Mouse (Mus musculus): ENCODE data around the gene Ethe1. TPM values are rescaled to one million over a fixed set of nuclear protein-coding genes. Genes with fewer than 3 reads are reported as not detected.

Gene Ethe1
- polyA plus RNA-seq, 1 experiment from 2014 or later: 18.5 TPM

DNA sequence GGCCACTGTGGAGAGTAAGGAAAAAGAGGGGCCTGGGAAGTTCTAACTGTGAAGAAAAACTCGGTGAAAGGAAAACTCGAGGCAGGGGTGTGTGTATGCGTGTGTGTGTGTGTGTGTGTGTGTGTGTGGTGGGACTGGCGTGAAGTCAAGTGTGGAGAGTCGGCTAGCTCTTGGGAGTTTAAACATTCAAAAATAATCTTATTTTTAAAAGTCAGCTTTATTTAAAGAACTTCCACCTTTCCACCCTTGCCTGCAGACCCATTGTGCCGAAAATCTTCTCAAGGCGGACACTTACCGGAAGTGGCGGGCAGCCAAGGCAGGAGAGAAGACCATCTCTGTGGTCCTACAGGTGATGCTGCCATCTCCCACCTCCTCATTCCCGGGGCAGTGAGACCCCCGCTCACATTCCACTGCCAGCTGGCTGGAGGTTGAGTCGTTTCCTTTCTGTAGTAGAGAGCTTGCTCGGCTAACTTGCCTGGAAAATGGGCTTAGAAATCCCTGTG lies 39.8 kb upstream of the Ethe1 start:
- Histone ChIP-seq H3K36me3 (ENCODE audit: control insufficient read depth, insufficient read depth, low read length) (0 out of 2 replicates have a peak, but pooled peaks cover 8% of the 10 kb centered on the region), H3K4me3 (replicated peaks; ENCODE audit: low read depth, low read length) (peak overlapping the region; percentile 85), H3K4me1 (ENCODE audit: control insufficient read depth, insufficient read depth, low read length) (peaks cover 11% of the 10 kb centered on the region; the same call in 1 of the 2 replicates), H3K9me3 (ENCODE audit: control insufficient read depth, low read length) (no peaks in the 10 kb centered on the region), H3K27me3 (ENCODE audit: control insufficient read depth, insufficient read depth, low read length) (no peaks in the 10 kb centered on the region), H3K9ac (replicated peaks; ENCODE audit: low read length) (peak overlapping the region; percentile 73), H3K27ac (replicated peaks; ENCODE audit: low read depth, low read length) (peak overlapping the region; percentile 64), H3K4me2 (ENCODE audit: low read length) (peak overlapping the region; percentile 52)
- 0 out of 2 replicates have a peak, but pooled peaks have one; percentile 2 for ATAC-seq (ENCODE audit: low FRiP score, low TSS enrichment)
- DNase-seq: no peak
- WGBS: 29% methylated on average over 13 of the region's 13 CpGs

GRCm38 (mm10) chr7:24551985-24552759 lies 35.2 kb upstream of the Ethe1 start:
- H3K27me3 ChIP-seq (ENCODE audit: control insufficient read depth, insufficient read depth, low read length): no peaks in the 10 kb centered on the region
- H3K36me3 ChIP-seq (ENCODE audit: control insufficient read depth, insufficient read depth, low read length): peaks cover 19% of the 10 kb centered on the region; the same call in 1 of the 2 replicates
- H3K27ac ChIP-seq (replicated peaks; ENCODE audit: low read depth, low read length): no peak overlapping the region
- no peak for DNase-seq
- peaks cover 6% of the 10 kb centered on the region; the same call in 1 of the 2 replicates for H3K4me1 ChIP-seq (ENCODE audit: control insufficient read depth, insufficient read depth, low read length)
- H3K9ac ChIP-seq (replicated peaks; ENCODE audit: low read length): no peak overlapping the region
- no peak overlapping the region for H3K4me2 ChIP-seq (ENCODE audit: low read length)
- 94% methylated on average over 12 of the region's 12 CpGs for WGBS
- H3K9me3 ChIP-seq (ENCODE audit: control insufficient read depth, low read length): no peaks in the 10 kb centered on the region
- no peak for ATAC-seq (ENCODE audit: low FRiP score, low TSS enrichment)
- H3K4me3 ChIP-seq (replicated peaks; ENCODE audit: low read depth, low read length): no peak overlapping the region

GRCm38 (mm10) chr7:24555786-24556185 lies 31.6 kb upstream of the Ethe1 start:
- WGBS: 93% methylated on average over 10 of the region's 10 CpGs
- Histone ChIP-seq H3K4me2 (ENCODE audit: low read length) (no peak overlapping the region), H3K9ac (replicated peaks; ENCODE audit: low read length) (no peak overlapping the region), H3K4me3 (replicated peaks; ENCODE audit: low read depth, low read length) (no peak overlapping the region), H3K27me3 (ENCODE audit: control insufficient read depth, insufficient read depth, low read length) (no peaks in the 10 kb centered on the region), H3K27ac (replicated peaks; ENCODE audit: low read depth, low read length) (no peak overlapping the region), H3K9me3 (ENCODE audit: control insufficient read depth, low read length) (no peaks in the 10 kb centered on the region), H3K36me3 (ENCODE audit: control insufficient read depth, insufficient read depth, low read length) (peaks cover 28% of the 10 kb centered on the region; the same call in 1 of the 2 replicates), H3K4me1 (ENCODE audit: control insufficient read depth, insufficient read depth, low read length) (no peaks in the 10 kb centered on the region)
- no peak for DNase-seq
- ATAC-seq (ENCODE audit: low FRiP score, low TSS enrichment): no peak

- peaks cover 38% of the 10 kb centered on the region for H3K36me3 ChIP-seq (ENCODE audit: control insufficient read depth, insufficient read depth, low read length)
- H3K9me3 ChIP-seq (ENCODE audit: control insufficient read depth, low read length): no peaks in the 10 kb centered on the region
- H3K4me1 ChIP-seq (ENCODE audit: control insufficient read depth, insufficient read depth, low read length): no peaks in the 10 kb centered on the region
- WGBS: 97% methylated on average over 4 of the region's 4 CpGs
- H3K27ac ChIP-seq (replicated peaks; ENCODE audit: low read depth, low read length): no peak overlapping the region
- H3K4me2 ChIP-seq (ENCODE audit: low read length): no peak overlapping the region
- no peak overlapping the region for H3K9ac ChIP-seq (replicated peaks; ENCODE audit: low read length)
- DNase-seq (no peak), ATAC-seq (ENCODE audit: low FRiP score, low TSS enrichment) (no peak)
- H3K4me3 ChIP-seq (replicated peaks; ENCODE audit: low read depth, low read length): no peak overlapping the region
- no peaks in the 10 kb centered on the region for H3K27me3 ChIP-seq (ENCODE audit: control insufficient read depth, insufficient read depth, low read length)
These were observed 25.9 kb upstream of the Ethe1 start for GRCm38 (mm10) chr7:24561450-24561849.

- 88% methylated on average over 8 of the region's 8 CpGs for WGBS
These were observed 24.0 kb upstream of the Ethe1 start for GRCm38 (mm10) chr7:24563191-24563836.

DNA sequence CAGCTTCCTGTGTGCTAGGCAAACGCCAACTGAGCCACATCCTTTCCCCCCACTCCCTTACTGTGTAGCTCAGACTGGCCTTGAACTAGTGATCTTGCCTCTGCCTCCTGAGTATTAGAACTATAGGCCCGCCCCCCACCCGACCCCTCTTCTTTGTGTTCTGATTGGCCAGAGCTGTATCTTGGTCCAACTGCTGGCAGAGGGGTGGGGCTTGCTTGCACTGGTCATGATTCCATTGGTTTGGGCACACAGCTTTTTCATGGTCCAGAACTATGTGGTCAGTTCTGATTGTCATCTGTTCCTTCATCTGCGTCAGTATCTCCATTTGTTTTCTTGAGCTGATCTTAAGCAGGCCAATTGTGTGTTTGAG lies 23.5 kb upstream of the Ethe1 start:
- no peak overlapping the region for H3K27ac ChIP-seq (replicated peaks; ENCODE audit: low read depth, low read length)
- no peaks in the 10 kb centered on the region for H3K27me3 ChIP-seq (ENCODE audit: control insufficient read depth, insufficient read depth, low read length)
- H3K4me2 ChIP-seq (ENCODE audit: low read length): no peak overlapping the region
- no peaks in the 10 kb centered on the region for H3K4me1 ChIP-seq (ENCODE audit: control insufficient read depth, insufficient read depth, low read length)
- DNase-seq: no peak
- no peaks in the 10 kb centered on the region for H3K9me3 ChIP-seq (ENCODE audit: control insufficient read depth, low read length)
- no peak overlapping the region for H3K9ac ChIP-seq (replicated peaks; ENCODE audit: low read length)
- no peak for ATAC-seq (ENCODE audit: low FRiP score, low TSS enrichment)
- WGBS: 86% methylated on average over 4 of the region's 4 CpGs
- H3K4me3 ChIP-seq (replicated peaks; ENCODE audit: low read depth, low read length): no peak overlapping the region
- peaks cover 59% of the 10 kb centered on the region for H3K36me3 ChIP-seq (ENCODE audit: control insufficient read depth, insufficient read depth, low read length)

More at GRCm38 (mm10) chr7:24563191-24563836, 24.0 kb upstream of the Ethe1 start:
- H3K4me1 ChIP-seq (ENCODE audit: control insufficient read depth, insufficient read depth, low read length): no peaks in the 10 kb centered on the region
- H3K36me3 ChIP-seq (ENCODE audit: control insufficient read depth, insufficient read depth, low read length): peaks cover 54% of the 10 kb centered on the region
- H3K27ac ChIP-seq (replicated peaks; ENCODE audit: low read depth, low read length): no peak overlapping the region
- no peak overlapping the region for H3K9ac ChIP-seq (replicated peaks; ENCODE audit: low read length)
- H3K27me3 ChIP-seq (ENCODE audit: control insufficient read depth, insufficient read depth, low read length): no peaks in the 10 kb centered on the region
- H3K9me3 ChIP-seq (ENCODE audit: control insufficient read depth, low read length): no peaks in the 10 kb centered on the region
- ATAC-seq (ENCODE audit: low FRiP score, low TSS enrichment) (no peak), DNase-seq (no peak)
- H3K4me2 ChIP-seq (ENCODE audit: low read length): no peak overlapping the region
- no peak overlapping the region for H3K4me3 ChIP-seq (replicated peaks; ENCODE audit: low read depth, low read length)

- Histone ChIP-seq H3K4me2 (ENCODE audit: low read length) (no peak overlapping the region), H3K27ac (replicated peaks; ENCODE audit: low read depth, low read length) (no peak overlapping the region), H3K9ac (replicated peaks; ENCODE audit: low read length) (no peak overlapping the region), H3K9me3 (ENCODE audit: control insufficient read depth, low read length) (no peaks in the 10 kb centered on the region), H3K4me1 (ENCODE audit: control insufficient read depth, insufficient read depth, low read length) (no peaks in the 10 kb centered on the region), H3K4me3 (replicated peaks; ENCODE audit: low read depth, low read length) (no peak overlapping the region), H3K36me3 (ENCODE audit: control insufficient read depth, insufficient read depth, low read length) (peaks cover 58% of the 10 kb centered on the region), H3K27me3 (ENCODE audit: control insufficient read depth, insufficient read depth, low read length) (no peaks in the 10 kb centered on the region)
- DNase-seq (peak; percentile 76), ATAC-seq (ENCODE audit: low FRiP score, low TSS enrichment) (peak; percentile 55; the same call in 1 of the 2 replicates)
- 56% methylated on average over 6 of the region's 6 CpGs for WGBS
These were observed 22.6 kb upstream of the Ethe1 start for GRCm38 (mm10) chr7:24564607-24565265.

DNA sequence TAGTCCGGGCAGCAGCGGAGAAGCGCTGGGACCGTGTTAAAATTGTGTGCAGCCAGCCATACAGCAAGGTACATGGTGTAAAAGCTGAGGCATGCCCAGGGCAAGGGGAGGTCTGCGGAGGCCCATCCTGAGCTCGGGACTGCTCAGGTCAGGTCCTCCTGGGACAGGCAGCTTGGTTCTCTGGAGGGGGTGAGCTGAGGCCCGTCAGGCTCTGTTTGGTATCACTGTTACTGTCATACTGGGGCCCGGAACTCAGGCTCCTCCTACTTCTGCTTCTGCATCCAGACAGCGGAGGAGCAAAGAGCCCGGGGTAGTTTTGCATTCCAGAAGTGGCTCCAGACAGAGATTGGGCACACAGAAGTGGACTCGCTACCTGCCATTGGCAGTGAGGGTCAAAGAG lies 21.7 kb upstream of the Ethe1 start:
- peaks cover 55% of the 10 kb centered on the region for H3K36me3 ChIP-seq (ENCODE audit: control insufficient read depth, insufficient read depth, low read length)
- ATAC-seq (ENCODE audit: low FRiP score, low TSS enrichment) (no peak), DNase-seq (no peak)
- no peak overlapping the region for H3K9ac ChIP-seq (replicated peaks; ENCODE audit: low read length)
- H3K4me2 ChIP-seq (ENCODE audit: low read length): no peak overlapping the region
- H3K4me3 ChIP-seq (replicated peaks; ENCODE audit: low read depth, low read length): no peak overlapping the region
- no peaks in the 10 kb centered on the region for H3K27me3 ChIP-seq (ENCODE audit: control insufficient read depth, insufficient read depth, low read length)
- H3K27ac ChIP-seq (replicated peaks; ENCODE audit: low read depth, low read length): no peak overlapping the region
- 98% methylated on average over 11 of the region's 11 CpGs for WGBS
- no peaks in the 10 kb centered on the region for H3K9me3 ChIP-seq (ENCODE audit: control insufficient read depth, low read length)
- H3K4me1 ChIP-seq (ENCODE audit: control insufficient read depth, insufficient read depth, low read length): no peaks in the 10 kb centered on the region

Measured in midbrain, embryonic 14.5 days (tissue).